Mouse (Mus musculus) heart, adult 2 months (tissue): ENCODE results near the gene Pradc1. TPM values are rescaled to one million over a fixed set of nuclear protein-coding genes. Genes with fewer than 3 reads are reported as not detected.
A peak's percentile ranks its signal among the peaks of the same experiment; 100 is the strongest.

Experiments used
- DNase-seq, 2 experiments: peaks; one replicate each; pipeline ENCODE4 v3.0.0; 2021
- H3K27ac ChIP-seq: fragments of 200-600 bp; 2 replicates; pipeline ENCODE4 v1.8.1; 2022
- H3K27me3 ChIP-seq: fragments of 200-500 bp; 2 replicates; pipeline ENCODE4 v1.6.1; 2012; ENCODE audit warnings: mild to moderate bottlenecking, low read length, inconsistent platforms, mixed read lengths; ENCODE audit not compliant: control insufficient read depth, insufficient read depth
- H3K36me3 ChIP-seq: fragments of 200-500 bp; 2 replicates; pipeline ENCODE4 v1.6.1; 2012; ENCODE audit warnings: low read length, inconsistent platforms; ENCODE audit not compliant: control insufficient read depth, insufficient read depth
- H3K4me1 ChIP-seq: fragments of 200-500 bp; 2 replicates; pipeline ENCODE4 v1.6.1; 2011; ENCODE audit warnings: low read length; ENCODE audit not compliant: control insufficient read depth, insufficient read depth
- H3K4me3 ChIP-seq: fragments of 200-600 bp; 2 replicates; pipeline ENCODE4 v1.8.1; 2022
- H3K79me2 ChIP-seq: fragments of 200-500 bp; replicated peaks from 2 replicates; pipeline ENCODE4 v1.6.1; 2012; ENCODE audit warnings: mild to moderate bottlenecking, inconsistent platforms, low read length, moderate library complexity, mixed read lengths; ENCODE audit not compliant: control insufficient read depth, insufficient read depth
- H3K9ac ChIP-seq: fragments of 200-500 bp; 2 replicates; pipeline ENCODE4 v1.6.1; 2012; ENCODE audit warnings: low read depth, mild to moderate bottlenecking, control low read depth, inconsistent platforms, low read length, mixed read lengths
- CTCF ChIP-seq: fragments of 200-600 bp; IDR thresholded peaks from 2 replicates; pipeline ENCODE4 v1.8.1; 2022; ENCODE audit warnings: antibody characterized with exemption, mild to moderate bottlenecking, moderate library complexity
- EP300 ChIP-seq: fragments of 200-500 bp; IDR thresholded peaks from 2 replicates; pipeline ENCODE4 v1.6.1; 2011; ENCODE audit warnings: low read depth, low read length, control low read depth; ENCODE audit not compliant: insufficient read depth
- POLR2A ChIP-seq: fragments of 200-500 bp; IDR thresholded peaks from 2 replicates; pipeline ENCODE4 v1.6.1; 2011; ENCODE audit warnings: mild to moderate bottlenecking, low read depth, low read length, control low read depth; ENCODE audit not compliant: insufficient read depth
- WGBS: fragments of 180-500 bp; shearing (Covaris S2); methylation state at CpG from one replicate; pipeline ENCODE4 v1.1.7; 2018; 5-methylcytosine and 5-hydroxymethylcytosine counted together
- intact Hi-C: fragments of 180-260 bp; cut with DNase I; formaldehyde crosslinking; loops from one replicate; pipeline ENCODE4 v1.15.1; 2025
- long read RNA-seq: library from polyadenylated mRNA; stranded (forward); transcript quantifications from one replicate; pipeline ENCODE4 v2.0.0, GENCODE M21; 2021
- polyA plus RNA-seq: library from polyadenylated mRNA; depleted of rRNA; stranded (reverse); fragments of >200 nt; gene quantifications from 2 replicates; pipeline ENCODE4 v1.2.3, GENCODE M21; 2012; rRNA removed
- total RNA-seq, 2 experiments: library from RNA; stranded (reverse); gene quantifications; 2 replicates each; pipeline ENCODE4 v1.2.3; 2021

Gene Pradc1
- 10 to 100 TPM in 1 of 2 experiments, 1 to 10 TPM in 1; 8.9 to 11.0 TPM for total RNA-seq
- polyA plus RNA-seq: 22.4 and 22.7 TPM in 2 replicates
- long read RNA-seq, partial matches to known transcripts: 0 of 7 reads
- long read RNA-seq, other reads (novel, unspliced or antisense): 2 of 7 reads

- no peaks in the 10 kb centered on the region for H3K36me3 ChIP-seq
- H3K27me3 ChIP-seq: no peaks in the 10 kb centered on the region
- H3K4me1 ChIP-seq: peaks cover 8% of the 10 kb centered on the region
- peak within 1 kb of the TSS; percentile 95 for H3K27ac ChIP-seq
- peak; percentile 97 to 98 for DNase-seq
- under 1% methylated on average over 54 of the region's 54 CpGs for WGBS
- peak within 1 kb of the TSS; percentile 99 for H3K4me3 ChIP-seq
- peak within 1 kb of the TSS; percentile 93 for H3K9ac ChIP-seq
- peaks cover 3% of the 10 kb centered on the region; the same call in 1 of the 2 replicates for H3K79me2 ChIP-seq
- intact Hi-C loops: loop anchor here (5.0 to 10.0 kb wide), 3 partner anchors 120 to 510 kb away; partner anchors contain the start of genes Dusp11, Nat8f1, Sfxn5 and Tprkb
- TF ChIP-seq EP300 (peak; percentile 85), POLR2A (peak; percentile 73), CTCF (no peak)
Measured at GRCm38 (mm10) chr6:85451664-85452410, at the start of gene Pradc1. TSS of gene Pradc1 (minus strand) at chr6:85451970.

DNA sequence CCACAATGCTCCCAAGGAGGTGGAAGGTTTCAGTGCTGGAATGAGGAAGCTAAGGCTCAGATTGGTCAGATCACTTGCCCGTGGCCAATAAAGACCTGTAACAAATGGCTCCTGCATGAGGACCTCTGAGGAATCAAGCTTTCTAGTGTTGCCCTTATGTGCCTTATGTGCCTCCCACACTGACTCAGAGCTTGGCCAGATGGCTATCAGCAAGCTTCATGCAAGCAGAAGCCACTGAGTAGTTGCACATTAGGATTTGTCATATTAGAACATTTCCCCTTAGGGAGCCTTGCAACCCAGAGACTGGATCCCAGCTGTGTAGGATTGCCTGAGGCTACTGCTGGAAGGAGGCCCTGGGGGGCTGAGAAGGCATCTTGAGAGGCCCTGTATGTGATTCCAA lies 48.6 kb upstream of the Pradc1 start:
- no peaks in the 10 kb centered on the region for H3K36me3 ChIP-seq
- peaks cover 10% of the 10 kb centered on the region for H3K27me3 ChIP-seq
- H3K9ac ChIP-seq: no peak overlapping the region
- intact Hi-C loops: no loop called here
- no peaks in the 10 kb centered on the region for H3K79me2 ChIP-seq
- no peak overlapping the region for H3K27ac ChIP-seq
- no peaks in the 10 kb centered on the region for H3K4me1 ChIP-seq
- TF ChIP-seq CTCF: no peak
- no peak for TF ChIP-seq POLR2A
- no peak for TF ChIP-seq EP300
- H3K4me3 ChIP-seq: no peak overlapping the region
- WGBS: 58% methylated on average over 1 of the region's 1 CpGs
- no peak for DNase-seq

DNA sequence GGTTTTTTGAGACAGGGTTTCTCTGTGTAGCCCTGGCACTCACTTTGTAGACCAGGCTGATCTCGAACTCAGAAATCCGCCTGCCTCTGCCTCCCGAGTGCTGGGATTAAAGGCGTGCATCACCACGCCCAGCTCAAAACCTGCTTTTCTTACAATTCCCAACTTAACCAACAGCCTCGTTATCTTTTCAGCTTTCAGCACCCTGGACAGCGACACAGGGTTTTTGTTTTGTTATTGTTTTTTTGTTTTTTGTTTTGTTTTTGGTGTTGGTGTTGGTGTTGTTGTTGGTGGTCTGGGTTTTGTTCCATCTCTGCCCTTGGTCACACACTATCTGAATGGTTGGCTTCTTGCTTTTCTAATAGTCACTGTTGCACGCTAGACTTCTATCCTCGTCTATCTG lies 46.4 kb upstream of the Pradc1 start:
- no peaks in the 10 kb centered on the region for H3K4me1 ChIP-seq
- H3K36me3 ChIP-seq: no peaks in the 10 kb centered on the region
- peaks cover 6% of the 10 kb centered on the region for H3K27me3 ChIP-seq
- H3K27ac ChIP-seq: no peak overlapping the region
- DNase-seq: no peak
- H3K9ac ChIP-seq: no peak overlapping the region
- H3K4me3 ChIP-seq: no peak overlapping the region
- H3K79me2 ChIP-seq: no peaks in the 10 kb centered on the region
- WGBS: 56% methylated on average over 9 of the region's 9 CpGs
- intact Hi-C loops: no loop called here
- TF ChIP-seq EP300: no peak

GRCm38 (mm10) chr6:85496976-85497375 lies 45.2 kb upstream of the Pradc1 start:
- no peak overlapping the region for H3K9ac ChIP-seq
- TF ChIP-seq CTCF: no peak
- no peak for TF ChIP-seq EP300
- no peak for TF ChIP-seq POLR2A
- intact Hi-C loops: no loop called here
- no peak for DNase-seq
- H3K4me1 ChIP-seq: no peaks in the 10 kb centered on the region
- no peak overlapping the region for H3K27ac ChIP-seq
- H3K4me3 ChIP-seq: no peak overlapping the region
- no peaks in the 10 kb centered on the region for H3K36me3 ChIP-seq
- no peaks in the 10 kb centered on the region; the same call in 1 of the 2 replicates for H3K27me3 ChIP-seq
- H3K79me2 ChIP-seq: no peaks in the 10 kb centered on the region

DNA sequence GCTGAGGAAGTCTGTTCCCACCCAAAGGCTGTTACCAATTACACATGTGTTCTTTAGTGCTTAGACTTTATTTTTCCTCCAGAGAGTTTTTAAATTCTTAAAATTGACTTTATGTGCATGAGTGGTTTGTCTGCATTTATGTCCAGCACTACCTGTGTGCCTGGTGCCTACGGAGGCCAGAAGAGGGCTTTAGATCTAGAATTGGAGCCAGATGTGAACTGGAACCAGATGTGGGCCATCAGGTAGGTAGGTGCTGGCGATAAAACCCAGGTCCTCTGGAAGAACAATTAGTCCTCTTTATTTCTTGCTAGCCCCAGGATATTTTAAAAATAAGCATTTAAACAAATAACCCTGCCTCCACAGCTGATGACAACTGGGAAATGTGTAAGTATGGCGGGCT lies 39.8 kb upstream of the Pradc1 start:
- WGBS: 85% methylated on average over 3 of the region's 3 CpGs
- Histone ChIP-seq H3K27me3 (no peaks in the 10 kb centered on the region; the same call in 1 of the 2 replicates), H3K27ac (no peak overlapping the region), H3K9ac (no peak overlapping the region), H3K79me2 (no peaks in the 10 kb centered on the region), H3K4me1 (no peaks in the 10 kb centered on the region), H3K4me3 (no peak overlapping the region), H3K36me3 (no peaks in the 10 kb centered on the region)
- no peak for DNase-seq
- intact Hi-C loops: no loop called here
- no peak for TF ChIP-seq POLR2A
- TF ChIP-seq CTCF: no peak
- no peak for TF ChIP-seq EP300

DNA sequence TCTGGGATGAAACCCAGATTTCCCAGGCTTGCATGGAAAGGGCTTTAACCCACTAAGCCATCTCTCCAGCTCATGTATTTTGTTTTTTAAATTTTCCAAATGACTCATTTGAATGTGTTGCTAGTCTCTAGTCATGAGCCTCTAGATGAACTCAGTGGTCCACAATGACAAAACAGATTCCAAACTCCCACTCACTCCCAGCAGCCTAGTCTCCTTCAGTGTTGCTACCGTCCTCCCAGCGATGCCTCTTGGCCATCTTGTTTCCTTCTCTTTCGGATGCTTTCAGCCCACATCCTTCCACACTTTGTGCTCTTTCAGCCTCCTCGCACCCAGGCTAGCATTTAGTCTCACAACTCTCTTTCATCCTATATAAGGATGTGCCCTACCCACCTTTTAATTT lies 38.5 kb upstream of the Pradc1 start:
- DNase-seq: no peak
- H3K79me2 ChIP-seq: no peaks in the 10 kb centered on the region
- TF ChIP-seq EP300: no peak
- no peak for TF ChIP-seq POLR2A
- TF ChIP-seq CTCF: no peak
- intact Hi-C loops: no loop called here
- 81% methylated on average over 4 of the region's 4 CpGs for WGBS
- H3K4me1 ChIP-seq: no peaks in the 10 kb centered on the region
- H3K9ac ChIP-seq: no peak overlapping the region
- no peaks in the 10 kb centered on the region; the same call in 1 of the 2 replicates for H3K27me3 ChIP-seq
- no peaks in the 10 kb centered on the region for H3K36me3 ChIP-seq
- no peak overlapping the region for H3K27ac ChIP-seq
- H3K4me3 ChIP-seq: no peak overlapping the region
